Mouse (Mus musculus): ENCODE data around the gene Vwce.

Vwce gene

DNA sequence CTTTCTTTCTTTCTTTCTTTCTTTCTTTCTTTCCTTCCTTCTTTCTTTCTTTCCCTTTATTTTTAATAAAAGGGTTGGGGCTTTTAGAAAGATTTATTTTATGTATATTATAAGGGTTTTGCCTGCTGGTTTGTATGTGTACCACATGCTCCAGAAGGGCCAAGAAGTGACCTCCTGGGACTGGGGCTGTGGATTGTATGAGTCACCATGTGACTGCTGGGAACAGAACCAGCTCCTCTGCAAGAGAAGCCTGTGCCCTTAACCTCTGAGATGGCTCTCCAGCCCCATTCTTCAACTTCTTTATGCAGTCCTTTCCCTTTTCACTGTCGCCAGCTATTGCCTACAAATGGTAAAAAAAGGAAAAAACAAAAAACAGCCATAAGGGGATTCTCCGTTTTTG, 11.6 kb downstream of the Vwce start:
- no peak for DNase-seq (ENCODE audit: low spot score in 2 of 2)

DNA sequence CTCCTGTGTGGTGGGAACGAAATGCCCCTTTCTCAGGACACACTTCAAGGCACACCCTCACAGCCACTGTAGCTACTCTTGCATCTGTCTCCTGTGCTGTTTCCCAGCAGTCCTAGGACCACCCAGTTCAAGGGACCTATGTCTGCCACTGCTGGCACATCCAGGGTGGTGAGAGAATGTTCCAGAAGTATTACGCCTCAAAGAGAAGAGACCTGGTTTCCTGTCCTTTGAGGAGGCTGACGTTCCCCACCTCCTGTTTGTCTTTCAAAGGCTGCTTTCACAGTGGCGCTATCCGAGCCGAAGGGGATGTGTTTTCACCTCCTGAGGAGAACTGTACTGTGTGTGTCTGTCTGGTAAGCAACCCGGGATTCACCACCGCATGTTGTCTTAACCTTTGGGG, 14.1 kb downstream of the Vwce start:
- no peak for DNase-seq (ENCODE audit: low spot score in 2 of 2)

GRCm38 (mm10) chr19:10656058-10656457, 22.0 kb downstream of the Vwce start:
- no peak for DNase-seq (ENCODE audit: low spot score in 2 of 2)

- no peak for DNase-seq (ENCODE audit: low spot score in 2 of 2)
Measured at GRCm38 (mm10) chr19:10657742-10658141, 23.7 kb downstream of the Vwce start.

- DNase-seq (ENCODE audit: low spot score in 2 of 2): no peak
Measured at GRCm38 (mm10) chr19:10658406-10658805, 24.4 kb downstream of the Vwce start.

GRCm38 (mm10) chr19:10661373-10661772, 27.4 kb downstream of the Vwce start:
- no peak for DNase-seq (ENCODE audit: low spot score in 2 of 2)

DNA sequence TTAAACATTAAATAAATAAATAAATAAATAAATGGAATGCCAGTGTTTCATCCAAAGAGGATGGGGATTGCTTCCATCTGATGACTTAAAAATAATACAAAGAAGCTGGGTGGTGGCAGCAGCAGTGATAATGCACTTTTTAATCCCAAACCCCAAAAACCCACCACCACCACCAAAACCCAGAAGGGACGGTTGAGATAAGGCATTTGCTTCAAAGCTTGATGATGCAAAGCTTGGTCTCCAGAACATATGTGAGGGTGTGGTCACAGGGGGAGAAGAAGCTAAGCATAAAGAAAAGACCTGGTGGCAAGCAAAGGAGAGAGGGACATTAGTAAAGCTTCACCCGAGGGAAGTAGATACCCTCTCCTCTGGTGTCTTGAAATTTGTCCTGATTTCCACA, 27.9 kb downstream of the Vwce start:
- DNase-seq (ENCODE audit: low spot score in 2 of 2): no peak

- DNase-seq (ENCODE audit: low spot score in 2 of 2): no peak
Measured at GRCm38 (mm10) chr19:10662665-10663064, 28.7 kb downstream of the Vwce start.

DNA sequence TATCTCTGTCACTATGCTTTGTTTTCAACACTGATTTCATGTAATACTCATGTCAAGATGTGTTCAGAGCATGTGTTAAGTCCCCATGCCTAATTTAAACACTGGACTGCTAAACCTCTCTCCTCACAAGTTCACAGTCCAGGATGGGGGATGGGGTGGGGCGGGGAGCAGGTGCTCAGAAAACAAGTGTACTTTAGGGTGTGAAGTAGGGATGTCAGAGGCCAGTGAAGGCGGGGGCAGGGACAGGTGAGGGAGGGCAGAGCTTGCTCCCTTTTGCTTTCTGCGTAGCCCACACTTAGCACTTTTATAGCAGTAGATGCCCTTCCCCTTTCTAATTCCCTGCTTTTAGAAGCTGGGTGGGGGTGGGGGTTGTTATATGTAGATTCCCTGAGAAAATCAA, 31.1 kb downstream of the Vwce start:
- DNase-seq (ENCODE audit: low spot score in 2 of 2): no peak

- DNase-seq (ENCODE audit: low spot score in 2 of 2): peak; percentile 63 to 76
Measured at GRCm38 (mm10) chr19:10665499-10665898, 31.5 kb downstream of the Vwce start.

- DNase-seq (ENCODE audit: low spot score in 2 of 2): no peak
Measured at GRCm38 (mm10) chr19:10671319-10671718, 37.3 kb downstream of the Vwce start.

DNA sequence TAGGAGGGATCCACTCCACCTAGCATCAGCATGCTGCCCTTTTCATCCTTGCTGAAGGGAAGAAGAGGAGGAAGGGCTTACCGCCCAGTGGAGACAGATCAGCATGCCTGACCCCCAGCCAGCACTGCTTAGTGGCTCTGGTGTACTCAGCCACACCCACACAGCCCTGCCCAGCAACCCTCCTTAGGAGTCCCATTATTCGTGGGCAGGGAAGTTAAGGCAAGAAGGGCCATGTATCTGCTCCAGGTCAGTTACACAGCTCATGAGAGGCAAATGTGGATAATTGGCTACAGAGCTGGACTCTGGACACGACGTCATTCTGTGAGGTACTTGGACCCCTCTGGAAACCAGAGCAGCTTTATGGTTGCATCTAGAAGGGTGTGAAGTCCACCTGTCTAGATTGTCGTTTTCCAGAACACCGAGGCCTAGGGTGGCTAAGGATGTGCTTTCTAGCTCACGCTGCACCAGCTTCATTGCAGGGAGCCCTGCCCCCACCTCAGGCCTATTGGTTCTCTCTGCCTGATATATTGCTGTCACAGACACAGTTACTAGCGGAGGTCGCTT, 37.9 kb downstream of the Vwce start:
- DNase-seq (ENCODE audit: low spot score in 2 of 2): no peak

DNA sequence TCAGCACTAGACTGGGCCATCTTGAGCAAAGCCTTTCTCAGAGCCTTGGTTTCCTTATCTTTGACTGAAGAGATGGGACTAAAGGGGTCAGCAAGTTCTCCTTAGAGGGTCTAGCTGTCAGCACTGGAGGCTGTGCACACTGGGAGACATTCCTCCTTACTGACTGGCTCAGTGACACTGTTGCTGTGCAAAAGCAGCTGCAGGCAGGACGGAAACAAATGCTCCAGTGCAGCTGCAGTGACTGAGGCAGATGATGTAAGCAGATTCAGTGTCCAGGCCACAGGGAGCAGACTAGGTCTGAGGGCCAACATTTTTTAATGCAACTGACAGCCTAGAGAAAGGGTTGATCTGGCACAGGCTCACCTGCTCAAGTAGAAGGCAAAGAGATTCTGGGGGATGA, 39.3 kb downstream of the Vwce start:
- DNase-seq (ENCODE audit: low spot score in 2 of 2): no peak

GRCm38 (mm10) chr19:10676656-10677055, 42.6 kb downstream of the Vwce start:
- DNase-seq (ENCODE audit: low spot score in 2 of 2): no peak

DNA sequence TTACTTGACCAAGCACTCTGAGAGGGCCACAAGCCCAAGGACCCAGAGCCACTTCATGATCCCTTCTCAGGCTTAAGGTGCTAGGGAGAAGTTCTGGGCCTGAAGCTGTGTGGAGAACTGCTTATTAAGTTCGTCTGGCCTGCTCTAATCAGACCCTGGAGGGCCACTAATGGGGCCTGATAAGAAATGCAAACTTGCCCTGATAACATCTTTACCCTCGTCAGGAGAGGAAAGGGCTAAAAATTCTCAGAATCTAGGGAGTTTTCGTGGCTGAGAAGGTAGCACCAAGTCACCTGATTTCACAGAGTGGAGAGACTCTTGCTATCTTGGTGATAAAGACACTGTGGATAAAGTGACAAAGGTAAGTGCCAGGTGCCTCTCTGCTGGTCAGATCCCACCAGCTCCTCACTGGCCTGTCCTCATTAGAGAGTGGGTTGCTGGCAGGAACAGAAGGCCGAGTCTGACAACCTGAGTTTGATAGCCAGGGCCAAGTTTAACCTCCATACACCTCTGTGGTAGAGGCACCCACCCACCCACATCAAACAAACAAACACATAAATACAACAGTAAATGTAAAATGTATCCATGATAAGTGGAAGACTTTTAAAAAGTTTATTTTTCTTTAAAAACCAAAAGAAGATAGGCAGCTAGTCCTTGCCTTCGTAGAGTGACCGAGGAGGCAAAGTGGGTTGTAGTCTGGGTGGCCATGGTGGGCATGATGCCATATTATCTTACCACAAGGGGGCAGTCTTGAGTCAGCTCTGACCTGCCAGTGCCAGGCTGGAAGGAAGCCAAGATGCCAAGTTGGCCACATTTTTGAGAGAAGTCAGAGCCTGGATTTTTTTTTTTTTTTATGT, 44.1 kb downstream of the Vwce start, which contains the start of gene Pga5:
TSS of gene Pga5 (minus strand) at position 157 of the 857 bp plus-strand sequence.
- peak; percentile 83 to 95 for DNase-seq (ENCODE audit: low spot score in 2 of 2)

DNA sequence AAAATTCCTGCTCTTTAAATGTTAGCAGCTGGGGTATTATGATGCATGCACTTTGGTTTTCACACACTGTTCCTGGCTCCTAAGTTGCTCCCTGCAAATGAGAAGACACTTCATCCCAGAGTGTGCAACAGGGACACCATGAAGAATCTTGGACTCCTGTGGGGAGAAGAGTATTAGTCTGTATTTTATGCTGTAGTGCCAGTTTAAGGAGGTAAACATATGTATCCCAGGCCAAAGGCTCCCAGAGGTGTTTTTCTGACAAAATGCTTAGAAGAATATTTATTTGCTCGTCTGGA, 44.7 kb downstream of the Vwce start:
- DNase-seq (ENCODE audit: low spot score in 2 of 2): no peak

- no peak for DNase-seq (ENCODE audit: low spot score in 2 of 2)
Measured at GRCm38 (mm10) chr19:10681571-10681970, 47.6 kb downstream of the Vwce start.

DNA sequence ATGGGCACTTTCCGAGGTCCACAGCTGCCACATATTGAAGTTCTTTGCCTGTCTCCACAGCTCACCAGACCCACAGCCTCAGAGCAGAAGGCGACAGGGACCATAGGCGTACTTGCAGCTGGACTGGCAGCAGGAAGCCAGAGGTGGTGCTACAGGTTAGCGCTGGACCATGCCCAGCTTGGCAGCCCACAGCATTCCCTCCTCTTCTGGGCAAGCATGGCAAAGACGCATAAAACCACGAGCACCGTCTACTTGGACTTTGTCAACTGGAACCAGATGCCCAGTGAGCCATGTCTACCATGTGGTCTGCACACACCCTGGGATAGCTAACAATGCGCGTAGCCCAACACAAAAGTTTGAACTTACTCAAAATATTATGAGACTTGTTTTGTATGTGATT, 51.1 kb downstream of the Vwce start:
- DNase-seq (ENCODE audit: low spot score in 2 of 2): no peak

- no peak for DNase-seq (ENCODE audit: low spot score in 2 of 2)
Measured at GRCm38 (mm10) chr19:10685727-10686126, 51.7 kb downstream of the Vwce start.

DNA sequence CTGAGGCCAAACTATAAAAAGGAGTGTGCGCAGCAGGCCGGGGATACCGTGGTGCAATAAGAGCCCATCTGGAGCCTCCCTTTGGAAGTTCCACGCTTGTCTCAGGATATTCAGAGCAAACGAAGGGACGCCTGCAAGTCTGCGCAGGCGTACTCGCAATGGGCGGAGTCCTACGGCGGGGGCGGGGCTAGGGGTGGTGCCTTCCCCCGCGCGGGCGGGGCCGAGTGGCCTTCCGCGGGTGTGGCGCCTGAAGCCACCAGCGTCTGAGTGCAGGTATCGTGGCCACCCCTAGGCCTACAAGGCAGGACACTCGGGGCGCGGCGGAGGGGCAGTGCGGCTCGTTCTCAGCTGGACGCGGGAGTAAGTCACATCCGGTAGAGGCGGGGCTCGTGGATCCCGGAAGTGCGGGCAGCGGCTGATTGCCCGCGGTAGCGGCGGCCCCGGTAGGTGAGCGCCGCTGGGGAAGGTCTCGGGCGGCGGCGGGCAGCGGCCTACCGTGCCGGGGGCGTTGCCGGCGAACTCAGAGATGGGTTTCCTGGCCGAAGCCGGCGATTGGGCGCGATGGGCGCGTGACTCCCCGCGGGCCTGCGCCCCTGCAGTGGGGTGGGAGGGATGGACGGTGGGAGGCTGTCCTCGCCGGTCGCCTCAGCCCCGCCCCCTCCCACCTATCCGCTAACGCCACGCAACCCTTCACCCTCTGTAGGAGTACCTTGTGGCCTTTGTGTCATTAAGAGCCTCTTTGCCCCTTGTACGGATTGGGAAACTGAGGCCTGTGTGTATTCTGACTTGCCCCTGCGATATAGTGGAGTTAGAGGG, 54.7 kb downstream of the Vwce start, which contains the start of gene Vps37c:
TSS of gene Vps37c (plus strand) at position 199 of the 816 bp plus-strand sequence.
- DNase-seq (ENCODE audit: low spot score in 2 of 2): peak; percentile 86 to 97

DNA sequence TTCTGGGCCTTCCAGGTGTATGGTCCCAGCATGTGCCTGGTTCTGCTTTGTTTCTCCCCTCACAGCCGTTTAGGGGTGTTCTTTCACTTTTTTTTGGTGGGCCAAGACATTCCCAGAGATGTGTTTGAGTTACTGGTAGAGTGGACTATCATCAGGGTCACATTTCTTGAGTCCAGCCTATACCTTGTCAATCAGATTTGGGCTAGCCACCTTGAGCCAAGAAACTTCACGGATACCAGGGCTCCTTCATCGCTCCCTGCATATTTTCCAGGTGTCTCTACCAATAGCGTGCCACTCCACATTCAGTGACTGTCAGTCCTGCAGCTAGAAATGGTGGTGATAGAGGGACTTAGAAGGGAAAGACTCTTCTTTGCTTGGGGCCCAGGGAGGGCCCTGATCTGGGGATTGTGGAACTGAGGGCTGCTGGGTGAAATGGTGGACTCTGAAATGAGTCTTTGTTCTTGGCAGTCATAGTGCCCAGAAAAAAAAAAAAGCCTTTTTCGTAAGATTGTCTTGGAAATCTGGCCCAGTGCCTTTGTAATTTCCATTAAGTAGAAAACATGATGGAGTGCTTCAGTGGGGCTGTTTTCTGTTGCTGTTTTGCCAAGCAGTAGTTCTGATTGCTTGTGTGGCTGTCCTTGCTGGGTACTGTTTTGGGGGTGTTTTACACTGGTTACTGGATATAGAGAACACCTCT, 55.6 kb downstream of the Vwce start:
- no peak for DNase-seq (ENCODE audit: low spot score in 2 of 2)

- DNase-seq (ENCODE audit: low spot score in 2 of 2): no peak
Measured at GRCm38 (mm10) chr19:10690336-10690735, 56.3 kb downstream of the Vwce start.

All from cerebellum, postnatal 4 days (tissue).